Mouse (Mus musculus) lung, adult 2 months (tissue): ENCODE data around the gene Pfdn2.

ENCODE experiments used
- CTCF ChIP-seq: fragments of 200-500 bp; IDR thresholded peaks from 2 replicates; pipeline ENCODE4 v1.5.1; 2011; ENCODE audit warnings: mild to moderate bottlenecking, low read length, control low read depth; ENCODE audit not compliant: insufficient read depth
- POLR2A ChIP-seq: fragments of 200-500 bp; IDR thresholded peaks from 2 replicates; pipeline ENCODE4 v1.6.1; 2011; ENCODE audit warnings: low read depth, mild to moderate bottlenecking, control low read depth, low read length, borderline replicate concordance; ENCODE audit errors: extremely low read depth

GRCm38 (mm10) chr1:171328244-171328643 lies 17.2 kb upstream of the Pfdn2 start:
- TF ChIP-seq CTCF: no peak
- TF ChIP-seq POLR2A: no peak
